Mouse (Mus musculus) MEL (cell line): Measurements from ENCODE around the gene Nid1. TPM values are rescaled to one million over a fixed set of nuclear protein-coding genes. Genes with fewer than 3 reads are reported as not detected.

Experiments used
- DNase-seq: peaks from one replicate; pipeline ENCODE4 v3.0.0; 2011; ENCODE audit warnings: low read depth, low spot score
- H3K27ac ChIP-seq: 2 replicates; pipeline ENCODE4 v1.5.1; 2012; ENCODE audit warnings: low read depth, mild to moderate bottlenecking, control low read depth, low read length, moderate library complexity; ENCODE audit not compliant: control insufficient read depth
- H3K27me3 ChIP-seq, 2 experiments: fragments of 150-350 bp in 1 of 2; sonication (generic) in 1 of 2; 2 replicates each; pipeline ENCODE4 v1.6.1; 2012; ENCODE audit warnings: low read length in 2 of 2, mild to moderate bottlenecking in 2 of 2, improper control_type of control experiment in 1 of 2, moderate library complexity in 1 of 2; ENCODE audit not compliant: insufficient read depth in 2 of 2, control insufficient read depth in 1 of 2
- H3K36me3 ChIP-seq, 2 experiments: 2 replicates each; pipeline ENCODE4 v1.6.1; 2012 to 2014; ENCODE audit warnings: low read length in 2 of 2, improper control_type of control experiment in 1 of 2, inconsistent platforms in 1 of 2, mild to moderate bottlenecking in 1 of 2; ENCODE audit not compliant: insufficient read depth in 2 of 2, control insufficient read depth in 1 of 2
- H3K4me1 ChIP-seq, 2 experiments: fragments of 150-350 bp in 1 of 2; sonication (generic) in 1 of 2; 2 replicates each; pipeline ENCODE4 v1.6.1; 2012; ENCODE audit warnings: low read length in 2 of 2, improper control_type of control experiment in 1 of 2, mild to moderate bottlenecking in 1 of 2; ENCODE audit not compliant: insufficient read depth in 2 of 2, control insufficient read depth in 1 of 2
- H3K4me3 ChIP-seq, 2 experiments: fragments of 150-350 bp in 1 of 2; sonication (generic) in 1 of 2; 2 replicates each; pipeline ENCODE4 v1.5.1; 2012; ENCODE audit warnings: low read depth in 2 of 2, low read length in 2 of 2, mild to moderate bottlenecking in 2 of 2, moderate library complexity in 2 of 2, control low read depth in 1 of 2, improper control_type of control experiment in 1 of 2; ENCODE audit not compliant: control insufficient read depth in 1 of 2, insufficient read depth in 1 of 2
- H3K79me2 ChIP-seq: 2 replicates; pipeline ENCODE4 v1.6.1; 2012; ENCODE audit warnings: mild to moderate bottlenecking, low read length, moderate library complexity; ENCODE audit not compliant: control insufficient read depth, poor library complexity, insufficient read depth
- H3K9ac ChIP-seq: 2 replicates; pipeline ENCODE4 v1.6.1; 2012; ENCODE audit warnings: low read depth, mild to moderate bottlenecking, control low read depth, low read length, moderate library complexity; ENCODE audit not compliant: control insufficient read depth, poor library complexity, severe bottlenecking
- H3K9me3 ChIP-seq: fragments of 150-350 bp; sonication (generic); replicated peaks from 2 replicates; pipeline ENCODE4 v1.6.1; 2012; ENCODE audit warnings: mild to moderate bottlenecking, low read length, improper control_type of control experiment, moderate library complexity; ENCODE audit not compliant: insufficient read depth
- CHD1 ChIP-seq: IDR thresholded peaks from 2 replicates; pipeline ENCODE4 v1.6.1; 2012; ENCODE audit warnings: low read depth, mild to moderate bottlenecking, inconsistent platforms, low read length, improper control_type of control experiment
- EP300 ChIP-seq, 2 experiments: IDR thresholded peaks; 2 replicates each; pipeline ENCODE4 v1.6.1; 2011; ENCODE audit warnings: improper control_type of control experiment in 2 of 2, low read length in 2 of 2, low read depth in 1 of 2, mild to moderate bottlenecking in 1 of 2
- ETS1 ChIP-seq: IDR thresholded peaks from 2 replicates; pipeline ENCODE4 v1.6.1; 2012; ENCODE audit warnings: low read depth, mild to moderate bottlenecking, inconsistent platforms, low read length, improper control_type of control experiment, moderate library complexity
- GABPA ChIP-seq: IDR thresholded peaks from 2 replicates; pipeline ENCODE4 v1.6.1; 2012; ENCODE audit warnings: low read depth, mild to moderate bottlenecking, inconsistent platforms, low read length, improper control_type of control experiment, moderate library complexity
- GATA1 ChIP-seq: IDR thresholded peaks from 2 replicates; pipeline ENCODE4 v1.6.1; 2011; ENCODE audit warnings: low read depth, low read length, improper control_type of control experiment
- HCFC1 ChIP-seq: IDR thresholded peaks from 2 replicates; pipeline ENCODE4 v1.6.1; 2012; ENCODE audit warnings: low read depth, mild to moderate bottlenecking, inconsistent platforms, low read length, improper control_type of control experiment, moderate library complexity
- KAT2A ChIP-seq: conservative IDR thresholded peaks from 2 replicates; pipeline ENCODE4 v1.6.1; 2012; ENCODE audit warnings: low read depth, low read length, improper control_type of control experiment, inconsistent platforms
- MAZ ChIP-seq: IDR thresholded peaks from 2 replicates; pipeline ENCODE4 v1.6.1; 2012; ENCODE audit warnings: low read depth, mild to moderate bottlenecking, inconsistent platforms, low read length, improper control_type of control experiment
- MEF2A ChIP-seq: IDR thresholded peaks from 2 replicates; pipeline ENCODE4 v1.6.1; 2014; ENCODE audit warnings: low read depth, mild to moderate bottlenecking, inconsistent platforms, low read length, improper control_type of control experiment; ENCODE audit not compliant: poor library complexity, insufficient replicate concordance, severe bottlenecking; ENCODE audit errors: extremely low read depth
- MXI1 ChIP-seq: IDR thresholded peaks from 2 replicates; pipeline ENCODE4 v1.6.1; 2011; ENCODE audit warnings: mild to moderate bottlenecking, low read depth, low read length, improper control_type of control experiment
- MYB ChIP-seq: IDR thresholded peaks from 2 replicates; pipeline ENCODE4 v1.6.1; 2011; ENCODE audit warnings: mild to moderate bottlenecking, low read depth, low read length, improper control_type of control experiment
- MYC ChIP-seq: IDR thresholded peaks from 2 replicates; pipeline ENCODE4 v1.6.1; 2011; ENCODE audit warnings: low read depth, mild to moderate bottlenecking, low read length, improper control_type of control experiment, moderate library complexity
- NELFE ChIP-seq: IDR thresholded peaks from 2 replicates; pipeline ENCODE4 v1.6.1; 2011; ENCODE audit warnings: low read depth, low read length, improper control_type of control experiment
- POLR2AphosphoS2 ChIP-seq: IDR thresholded peaks from 2 replicates; pipeline ENCODE4 v1.6.1; 2011; ENCODE audit warnings: low read length, improper control_type of control experiment
- RCOR1 ChIP-seq: IDR thresholded peaks from 2 replicates; pipeline ENCODE4 v1.6.1; 2012; ENCODE audit warnings: low read depth, mild to moderate bottlenecking, inconsistent platforms, low read length, improper control_type of control experiment
- SMC3 ChIP-seq: IDR thresholded peaks from 2 replicates; pipeline ENCODE4 v1.6.1; 2011; ENCODE audit warnings: low read depth, low read length, improper control_type of control experiment
- TAL1 ChIP-seq: IDR thresholded peaks from 2 replicates; pipeline ENCODE4 v1.6.1; 2012; ENCODE audit warnings: mild to moderate bottlenecking, inconsistent platforms, low read length, moderate library complexity, mixed read lengths
- TCF12 ChIP-seq: IDR thresholded peaks from 2 replicates; pipeline ENCODE4 v1.6.1; 2014; ENCODE audit warnings: low read depth, mild to moderate bottlenecking, inconsistent platforms, low read length, improper control_type of control experiment, moderate library complexity
- UBTF ChIP-seq: IDR thresholded peaks from 2 replicates; pipeline ENCODE4 v1.6.1; 2012; ENCODE audit warnings: low read depth, mild to moderate bottlenecking, inconsistent platforms, low read length, improper control_type of control experiment, moderate library complexity, borderline replicate concordance; ENCODE audit not compliant: insufficient read depth
- ZMIZ1 ChIP-seq: IDR thresholded peaks from 2 replicates; pipeline ENCODE4 v1.6.1; 2012; ENCODE audit warnings: low read depth, mild to moderate bottlenecking, inconsistent platforms, low read length, improper control_type of control experiment, moderate library complexity
- polyA plus RNA-seq, 2 experiments: library from polyadenylated mRNA; stranded (reverse) in 1 of 2; unstranded in 1 of 2; fragments of >175 nt in 1 of 2; fragments of >200 nt in 1 of 2; gene quantifications; 2 replicates each; pipeline versions ENCODE4 v1.2.1 to v1.2.4; 2012; ENCODE audit warnings: low replicate concordance in 2 of 2, low read depth in 1 of 2; ENCODE audit not compliant: insufficient read length in 2 of 2, insufficient read depth in 1 of 2, missing spikeins in 1 of 2
- total RNA-seq: library from RNA; depleted of rRNA; stranded (reverse); fragments of 300-350 nt; gene quantifications from 2 replicates; pipeline ENCODE4 v1.2.3, GENCODE M21; 2012

Nid1 gene
- total and polyA plus RNA-seq, 3 experiments = not detected

DNA sequence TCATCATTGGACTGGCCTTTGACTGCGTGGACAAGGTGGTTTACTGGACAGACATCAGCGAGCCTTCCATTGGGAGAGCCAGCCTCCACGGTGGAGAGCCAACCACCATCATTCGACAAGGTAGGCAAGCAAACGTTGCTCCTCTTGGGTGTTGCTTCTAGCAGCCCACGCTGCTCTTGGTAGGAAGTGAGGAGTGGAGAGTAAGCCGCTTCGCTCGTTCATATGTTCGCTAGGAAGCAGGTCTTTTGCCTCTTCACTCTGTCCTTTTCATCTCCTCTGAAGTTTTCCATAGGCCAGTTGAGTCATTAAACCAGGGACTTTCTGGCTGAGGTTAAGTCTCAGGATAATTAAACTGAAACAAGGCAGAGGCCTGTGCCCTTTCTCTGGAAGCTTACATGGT is 65.1 kb downstream of the Nid1 start:
- no peaks in the 10 kb centered on the region for H3K9me3 ChIP-seq
- H3K27ac ChIP-seq = no peak overlapping the region
- no peak overlapping the region for H3K9ac ChIP-seq
- peaks cover 0 to 7% of the 10 kb centered on the region in 2 experiments; a peak in 2 of 4 replicates for H3K36me3 ChIP-seq
- H3K4me1 ChIP-seq = peaks cover 0 to 9% of the 10 kb centered on the region in 2 experiments; a peak in 2 of 4 replicates
- no peaks in the 10 kb centered on the region for H3K27me3 ChIP-seq
- DNase-seq = no peak
- no peak overlapping the region for H3K4me3 ChIP-seq
- TF ChIP-seq EP300 (IDR thresholded peaks at IDR 0.05; ENCODE audit: low read depth in 1 of 2, low read length in 2 of 2) (no peak), ETS1 (no peak), KAT2A (no peak), NELFE (no peak), MEF2A (no peak), GATA1 (no peak), SMC3 (no peak)
- H3K79me2 ChIP-seq = no peaks in the 10 kb centered on the region

DNA sequence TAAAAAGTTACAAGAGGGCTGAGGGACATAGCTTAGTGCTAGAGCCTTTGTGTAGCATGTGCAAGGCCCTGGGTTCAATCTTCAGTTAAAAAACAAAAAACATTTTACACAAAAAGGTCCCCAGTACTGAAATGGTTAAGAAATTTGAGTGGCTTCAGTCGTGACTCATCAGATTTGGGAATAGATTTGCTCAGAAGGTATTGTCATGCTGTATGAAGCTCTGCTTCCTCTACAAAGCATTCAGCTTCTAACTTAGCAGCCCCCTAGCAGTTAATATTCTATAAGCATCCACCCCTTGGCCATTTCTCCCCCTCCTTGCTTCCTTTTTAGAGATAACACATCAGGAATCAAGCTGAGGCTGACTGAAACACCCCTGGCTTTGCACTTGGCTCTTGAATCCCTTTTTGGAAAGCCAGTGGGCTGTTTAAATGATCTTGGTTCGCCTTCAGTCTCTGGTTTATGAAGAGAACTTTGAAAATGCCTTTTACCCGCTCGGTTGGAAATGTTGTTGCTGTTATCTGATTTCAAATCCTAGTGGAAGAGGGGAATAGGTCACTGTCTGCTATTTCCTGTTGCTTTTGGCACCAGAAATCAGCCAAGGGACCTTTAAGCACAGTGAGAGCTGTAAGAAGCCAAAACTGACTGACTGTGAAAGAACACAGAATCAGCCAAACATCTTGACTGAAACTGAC is 66.5 kb downstream of the Nid1 start:
- peaks cover 0 to 7% of the 10 kb centered on the region in 2 experiments; a peak in 2 of 4 replicates for H3K36me3 ChIP-seq
- DNase-seq = peak; percentile 40
- no peak overlapping the region for H3K4me3 ChIP-seq
- H3K27ac ChIP-seq = no peak overlapping the region
- no peaks in the 10 kb centered on the region for H3K27me3 ChIP-seq
- TF ChIP-seq GABPA (no peak), TCF12 (no peak), MAZ (no peak), HCFC1 (no peak)
- TF ChIP-seq, all 39 proteins: peak for 0
- Histone ChIP-seq H3K79me2 (no peaks in the 10 kb centered on the region), H3K9me3 (no peaks in the 10 kb centered on the region), H3K9ac (no peak overlapping the region), H3K4me1 (peaks cover 0 to 9% of the 10 kb centered on the region in 2 experiments; a peak in 2 of 4 replicates)

DNA sequence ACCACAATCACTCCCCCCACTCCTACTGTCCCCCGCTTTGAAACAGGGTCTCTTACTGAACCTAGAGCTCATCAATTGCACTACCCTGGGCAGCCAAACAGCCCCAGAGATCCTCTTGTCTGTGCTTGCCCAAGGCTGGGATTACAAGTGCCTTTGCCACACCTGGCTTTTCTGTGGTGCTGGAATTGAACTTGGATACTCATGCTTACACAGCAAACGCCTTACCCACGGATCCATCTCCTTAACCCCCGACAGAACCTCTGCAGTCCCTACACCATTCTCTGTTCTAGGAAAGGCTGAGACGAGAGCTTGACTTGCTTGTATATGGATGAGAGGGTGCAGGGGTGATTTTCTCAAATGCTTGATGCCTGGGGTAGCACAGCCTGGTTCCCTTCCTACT is 67.7 kb downstream of the Nid1 start:
- Histone ChIP-seq H3K27ac (no peak overlapping the region), H3K4me1 (peaks cover 0 to 9% of the 10 kb centered on the region in 2 experiments; a peak in 2 of 4 replicates), H3K36me3 (peaks cover 0 to 7% of the 10 kb centered on the region in 2 experiments; a peak in 2 of 4 replicates), H3K79me2 (no peaks in the 10 kb centered on the region), H3K4me3 (no peak overlapping the region), H3K9me3 (no peaks in the 10 kb centered on the region), H3K27me3 (no peaks in the 10 kb centered on the region), H3K9ac (no peak overlapping the region)
- TF ChIP-seq ETS1 = no peak
- no peak for TF ChIP-seq EP300 (IDR thresholded peaks at IDR 0.05; ENCODE audit: low read depth in 1 of 2, low read length in 2 of 2)
- TF ChIP-seq MAZ = no peak
- no peak for TF ChIP-seq TAL1
- TF ChIP-seq UBTF = no peak
- TF ChIP-seq TCF12 = no peak
- no peak for TF ChIP-seq MYC
- TF ChIP-seq CHD1 = no peak
- no peak for TF ChIP-seq MYB
- TF ChIP-seq MXI1 = no peak
- no peak for TF ChIP-seq POLR2AphosphoS2
- TF ChIP-seq NELFE = no peak
- no peak for TF ChIP-seq GATA1
- no peak for TF ChIP-seq HCFC1
- no peak for TF ChIP-seq RCOR1
- TF ChIP-seq ZMIZ1 = no peak
- TF ChIP-seq GABPA = no peak
- no peak for DNase-seq
